Mouse (Mus musculus) heart, postnatal 36 days (tissue): ENCODE data around the gene Ube2h. TPM values are rescaled to one million over a fixed set of nuclear protein-coding genes. Genes with fewer than 3 reads are reported as not detected.

Experiments used
- DNase-seq, 2 experiments: peaks; one replicate each; pipeline ENCODE4 v3.0.0; 2021 to 2022
- intact Hi-C: fragments of 180-260 bp; cut with DNase I; formaldehyde crosslinking; loops from one replicate; pipeline ENCODE4 v1.15.1; 2025
- total RNA-seq, 2 experiments: library from RNA; stranded (reverse); gene quantifications; 2 replicates each; pipeline ENCODE4 v1.2.3; 2021

Ube2h gene
- total RNA-seq, 2 experiments from 2014 or later = 70.9 to 74.9 TPM

GRCm38 (mm10) chr6:30248708-30249107, 55.6 kb downstream of the Ube2h start:
- intact Hi-C loops = no loop called here
- peak in 1 of 2 experiments; percentile 35 for DNase-seq

- DNase-seq = no peak
- intact Hi-C loops = no loop called here
Observed at GRCm38 (mm10) chr6:30245940-30246339, 58.4 kb downstream of the Ube2h start.

DNA sequence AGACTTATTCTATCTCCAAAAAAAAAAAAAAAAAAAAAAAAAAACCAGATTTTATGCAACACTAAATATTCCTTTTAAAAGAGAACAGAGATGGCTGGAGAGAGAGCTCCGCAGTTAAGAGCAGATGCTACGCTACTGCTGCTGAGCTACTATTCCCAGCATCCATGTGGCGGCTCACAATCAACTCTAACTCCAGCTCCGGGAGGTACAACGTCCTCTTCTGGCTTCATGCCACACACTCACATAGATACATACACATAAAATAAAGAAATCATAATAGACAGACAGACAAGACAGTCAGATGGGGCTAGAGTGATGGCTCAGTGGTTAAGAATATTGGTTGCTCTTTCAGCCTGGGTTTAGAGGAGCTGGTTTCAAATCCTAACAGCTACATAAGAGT, 58.9 kb downstream of the Ube2h start:
- no peak for DNase-seq
- intact Hi-C loops = no loop called here

DNA sequence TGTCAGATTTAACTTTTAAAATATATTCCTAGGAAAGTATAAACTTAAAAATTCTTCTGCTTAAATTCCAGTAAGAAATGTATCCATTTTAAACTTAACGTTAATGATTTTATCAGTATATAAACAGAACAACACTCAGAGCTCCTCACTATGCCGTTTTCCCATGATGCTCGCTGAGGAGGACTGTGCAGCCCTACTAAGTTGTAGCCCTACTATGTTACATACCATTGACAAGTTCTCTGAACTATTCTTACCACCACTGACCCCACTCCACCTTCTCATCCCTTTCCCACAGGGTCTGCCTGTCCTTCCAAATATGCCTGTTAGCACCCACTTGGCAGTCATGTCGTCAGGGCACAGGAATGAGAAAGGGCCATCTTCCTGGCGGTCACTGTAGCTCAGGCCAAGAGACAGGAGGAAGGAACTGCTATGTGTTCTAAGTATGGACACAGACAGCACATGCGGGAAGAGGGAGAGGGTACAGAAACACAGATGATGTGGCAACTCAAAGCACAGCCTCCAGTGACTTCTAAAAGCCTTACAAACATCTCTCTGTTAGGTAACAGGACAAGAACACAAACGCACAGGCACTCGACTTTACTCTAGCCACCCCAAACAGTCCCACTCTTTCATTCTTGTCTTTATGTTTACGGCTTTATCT, 60.9 kb downstream of the Ube2h start:
- intact Hi-C loops = no loop called here
- DNase-seq = no peak

- intact Hi-C loops = no loop called here
- DNase-seq = no peak
Observed at GRCm38 (mm10) chr6:30242928-30243327, 61.4 kb downstream of the Ube2h start.

- DNase-seq = no peak
- intact Hi-C loops = no loop called here
Observed at GRCm38 (mm10) chr6:30240105-30240504, 64.2 kb downstream of the Ube2h start.

- no peak for DNase-seq
- intact Hi-C loops = no loop called here
Observed at GRCm38 (mm10) chr6:30239207-30239606, 65.1 kb downstream of the Ube2h start.

- no peak for DNase-seq
- intact Hi-C loops = no loop called here
Observed at GRCm38 (mm10) chr6:30238079-30238478, 66.3 kb downstream of the Ube2h start.

- DNase-seq = no peak
- intact Hi-C loops = no loop called here
Observed at GRCm38 (mm10) chr6:30236564-30236963, 67.8 kb downstream of the Ube2h start.

DNA sequence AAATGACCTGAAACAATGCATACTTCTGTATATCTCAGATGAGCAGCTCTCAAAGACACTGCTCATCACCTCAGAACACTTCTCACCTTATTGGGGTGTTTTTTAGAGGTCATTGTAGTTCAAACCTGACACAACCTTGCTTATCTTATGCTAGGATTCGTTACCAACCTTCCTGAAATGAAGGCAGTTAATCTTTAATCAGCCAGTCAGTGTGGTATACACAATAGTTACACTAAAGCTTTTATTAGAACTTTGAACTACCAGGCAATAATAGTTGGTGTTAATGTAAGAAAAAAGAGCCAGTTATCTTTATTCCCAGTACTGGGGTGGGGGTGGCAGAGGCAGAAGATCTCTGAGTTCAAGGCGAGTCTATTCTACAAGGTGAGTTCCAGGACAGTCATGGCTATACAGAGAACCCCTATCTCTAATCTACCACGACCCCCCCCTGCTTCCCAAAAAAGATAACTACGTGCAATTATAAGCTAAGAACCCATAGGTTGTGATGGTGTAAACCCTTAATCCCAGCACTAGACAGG, 72.5 kb downstream of the Ube2h start:
- no peak for DNase-seq
- intact Hi-C loops = no loop called here

GRCm38 (mm10) chr6:30230246-30230645, 74.1 kb downstream of the Ube2h start:
- intact Hi-C loops = no loop called here

DNA sequence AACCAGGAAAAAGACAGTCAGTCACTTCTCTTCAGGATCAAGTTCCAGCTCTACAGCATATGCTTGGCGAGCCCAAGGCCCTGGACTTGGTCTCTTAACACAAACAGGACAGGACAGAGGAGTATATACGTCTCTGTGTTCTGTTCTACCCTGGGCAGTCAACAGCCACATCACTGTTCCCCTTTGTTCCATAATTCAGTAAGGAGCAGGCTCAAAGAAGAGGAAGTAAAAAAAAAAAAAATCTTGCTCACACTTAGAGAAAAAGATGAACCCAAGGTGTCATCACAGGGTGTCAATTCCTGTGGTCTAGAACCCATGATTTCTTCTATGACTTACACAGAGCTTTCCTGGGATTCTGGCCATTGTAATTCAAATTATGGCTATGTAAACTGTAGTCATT, 75.4 kb downstream of the Ube2h start:
- intact Hi-C loops = loop anchor here (5.0 kb wide), 1 partner anchor 48 kb away; no protein-coding TSS in a partner anchor
- DNase-seq = no peak

More at GRCm38 (mm10) chr6:30230246-30230645, 74.1 kb downstream of the Ube2h start:
- no peak for DNase-seq

- DNase-seq = no peak
- intact Hi-C loops = loop anchor here (5.0 kb wide), 1 partner anchor 49 kb away; no protein-coding TSS in a partner anchor
Observed at GRCm38 (mm10) chr6:30228353-30228752, 76.0 kb downstream of the Ube2h start.

- intact Hi-C loops = loop anchor here (5.0 kb wide), 1 partner anchor 50 kb away; no protein-coding TSS in a partner anchor
- no peak for DNase-seq
Observed at GRCm38 (mm10) chr6:30226971-30227700, 77.2 kb downstream of the Ube2h start.

DNA sequence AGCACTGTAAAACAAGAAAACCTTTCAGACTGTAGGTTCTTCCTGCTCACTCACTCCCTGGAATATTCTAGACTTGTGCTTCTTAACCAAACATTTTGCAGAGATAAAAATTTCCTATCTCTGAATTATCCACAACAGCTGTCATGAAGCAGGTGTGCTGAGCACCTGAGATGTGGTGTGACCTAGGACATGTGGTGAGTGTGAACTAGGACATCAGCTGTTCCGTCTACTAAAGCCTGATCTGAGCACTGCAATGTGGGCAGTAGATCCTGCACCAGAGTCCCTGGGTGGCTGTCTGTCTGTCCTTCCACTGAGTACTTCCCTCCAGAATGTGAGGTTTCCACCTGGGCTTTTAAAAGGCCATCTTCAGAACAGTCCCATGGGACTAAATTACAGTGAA, 79.6 kb downstream of the Ube2h start:
- intact Hi-C loops = loop anchor here (5.0 kb wide), 1 partner anchor 53 kb away; no protein-coding TSS in a partner anchor
- DNase-seq = no peak

DNA sequence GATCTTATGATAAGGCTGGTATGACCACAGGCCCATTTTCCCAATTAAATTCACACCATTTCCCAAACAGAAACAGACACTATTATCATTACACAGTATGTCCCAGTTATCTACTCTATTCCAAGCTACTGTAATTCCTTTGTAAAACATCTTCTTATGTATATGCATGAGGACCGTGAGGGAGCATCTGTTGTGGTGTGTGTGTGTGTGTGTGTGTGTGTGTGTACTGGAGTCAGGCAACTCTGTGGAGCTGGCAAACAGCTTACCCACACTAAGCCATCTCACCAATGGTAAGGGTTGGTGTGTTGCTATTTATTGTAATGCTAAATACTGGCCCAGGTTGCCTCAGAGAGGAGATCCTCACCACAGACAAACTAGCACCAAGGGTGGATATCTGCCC, 82.0 kb downstream of the Ube2h start:
- DNase-seq = no peak
- intact Hi-C loops = no loop called here

GRCm38 (mm10) chr6:30217581-30217980, 86.8 kb downstream of the Ube2h start:
- intact Hi-C loops = no loop called here
- no peak for DNase-seq

DNA sequence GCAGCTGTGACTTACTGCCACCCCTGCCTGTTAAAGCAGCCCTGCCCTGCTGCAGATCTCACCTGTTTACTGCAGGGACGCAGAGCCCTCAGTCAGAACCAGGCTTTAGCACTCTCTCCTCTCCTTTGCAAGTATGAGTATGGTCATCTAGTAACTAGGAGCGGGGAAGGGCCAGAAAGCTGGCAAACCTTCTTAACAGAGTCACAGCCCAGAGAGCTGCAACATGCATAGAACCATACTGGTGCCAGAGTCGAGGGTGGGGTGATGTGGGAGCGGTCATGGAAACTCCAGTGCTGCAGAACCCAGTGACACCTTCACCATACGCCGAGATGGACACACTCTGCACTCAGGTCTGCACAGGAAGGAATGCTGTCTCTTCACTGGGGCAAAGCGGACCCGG, 91.9 kb downstream of the Ube2h start:
- intact Hi-C loops = no loop called here
- no peak for DNase-seq

DNA sequence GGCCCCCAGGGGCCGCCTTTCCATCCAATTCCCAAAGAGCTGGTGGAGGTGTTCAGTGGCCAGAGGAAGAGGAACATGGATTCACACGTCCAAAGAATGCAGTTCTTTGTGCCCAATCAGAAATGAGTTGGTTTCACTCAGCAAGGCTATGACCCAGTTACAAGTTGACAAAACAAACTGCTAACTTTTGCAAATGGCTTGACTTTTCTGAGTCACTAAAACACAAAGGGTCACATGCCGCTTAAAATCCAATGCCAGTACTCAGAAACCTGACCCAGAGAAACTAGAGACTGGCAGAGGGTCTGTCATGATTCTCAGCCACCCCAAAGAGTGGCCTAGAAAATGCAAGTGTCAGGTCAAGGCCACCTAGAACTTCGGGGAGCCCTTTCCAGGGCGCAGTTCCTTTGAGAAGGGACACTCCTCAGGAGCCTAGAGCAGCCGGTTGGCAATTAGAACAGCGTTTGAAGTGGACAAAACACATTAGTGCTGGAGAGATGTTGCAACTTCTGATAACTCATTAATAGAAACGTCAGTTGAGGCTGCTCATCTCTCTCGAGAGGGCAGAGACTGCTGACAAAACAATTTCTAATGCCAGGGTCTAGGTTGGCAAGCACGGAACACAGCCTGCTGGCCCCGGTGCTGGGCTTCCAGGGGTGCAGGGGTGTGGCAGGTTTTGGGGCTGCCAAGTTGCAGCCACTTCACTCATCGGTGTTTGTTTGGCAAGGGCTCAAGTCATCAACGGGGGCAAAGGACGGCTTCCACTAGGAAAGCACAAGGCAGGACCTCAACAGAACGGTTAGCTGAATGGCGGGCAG, 92.5 kb downstream of the Ube2h start:
- intact Hi-C loops = loop anchor here (2.0 kb wide), 1 partner anchor 145 kb away; no protein-coding TSS in a partner anchor

DNA sequence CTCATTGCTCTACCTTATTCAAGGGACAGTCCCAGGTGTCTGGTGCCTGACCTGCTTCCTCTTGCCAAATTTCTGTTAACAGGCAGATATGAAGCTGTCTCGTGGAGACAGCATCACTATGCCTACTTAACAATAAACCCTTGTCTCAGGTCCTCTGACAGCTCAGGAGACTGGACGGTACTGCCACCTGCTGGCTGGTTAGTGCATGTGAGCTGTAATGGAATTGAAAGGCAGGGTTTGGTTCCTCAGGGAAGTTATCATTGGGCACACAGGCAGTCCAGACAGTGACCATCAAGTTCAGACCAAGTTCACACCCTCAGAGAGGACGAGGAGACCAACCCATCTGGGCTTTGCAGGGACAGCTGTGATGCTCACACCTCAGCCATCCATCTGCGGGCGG, 93.6 kb downstream of the Ube2h start:
- peak; percentile 67 to 75 for DNase-seq
- intact Hi-C loops = loop anchor here (2.0 kb wide), 1 partner anchor 146 kb away; no protein-coding TSS in a partner anchor

More for the DNA sequence above, 92.5 kb downstream of the Ube2h start:
- no peak for DNase-seq

- no peak for DNase-seq
- intact Hi-C loops = loop anchor here (5.0 kb wide), 3 partner anchors 97 to 162 kb away; partner anchors contain the start of gene Nrf1
Observed at GRCm38 (mm10) chr6:30208844-30209243, 95.5 kb downstream of the Ube2h start.
